In the genomic region with DNA sequence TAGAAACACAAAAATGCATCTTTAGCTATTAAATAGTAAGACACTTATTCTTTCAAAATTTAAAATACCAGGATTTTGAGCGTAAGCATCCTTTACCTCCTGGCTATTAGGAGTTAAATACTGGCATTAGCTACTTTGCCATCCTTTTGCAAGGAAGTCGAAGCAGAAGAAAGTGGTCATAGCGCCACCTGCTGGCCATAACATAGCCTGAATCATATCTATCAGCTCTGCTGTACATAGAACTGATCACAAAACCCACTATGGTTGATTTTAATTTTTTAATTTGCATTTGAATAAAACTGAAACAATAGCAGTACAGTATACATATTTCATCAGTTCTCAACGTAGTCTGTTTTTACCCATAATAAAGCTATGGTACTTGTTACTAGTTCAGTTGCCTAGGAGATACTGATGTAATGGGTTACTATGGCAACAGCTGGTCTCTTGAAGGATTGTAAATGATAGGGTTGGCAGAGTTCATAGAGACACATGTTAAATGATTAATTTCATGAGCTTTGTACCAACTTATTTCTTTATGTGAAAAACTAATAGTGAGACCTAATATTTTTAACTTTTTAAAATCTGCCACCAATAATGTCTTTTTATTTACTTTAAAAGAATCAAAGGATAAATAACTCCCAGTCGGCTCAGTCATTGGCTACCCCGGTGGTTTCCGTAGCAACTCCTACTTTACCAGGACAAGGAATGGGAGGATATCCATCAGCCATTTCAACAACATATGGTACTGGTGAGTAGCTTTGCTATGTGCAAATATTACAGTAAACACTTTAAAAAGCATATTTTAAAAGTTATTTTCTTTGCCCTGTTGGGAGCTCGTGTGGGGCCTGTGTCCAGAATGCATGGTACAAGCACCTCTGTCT, we compare ENCODE assay signal across 8 mouse cellular contexts.
DNase-seq lines count a peak whose midpoint lies in the region; ATAC-seq lines count a peak whose summit lies in the region.

No protein-coding gene starts in this region.

- H3K4me3 ChIP-seq in heart, embryonic 12.5 days: no peak overlapping the region
- H3K4me3 ChIP-seq in limb, embryonic 11.5 days (ENCODE audit: low read depth, low read length): no peak overlapping the region
- H3K4me3 ChIP-seq in midbrain, embryonic 16.5 days (ENCODE audit: low read depth, low read length): no peak overlapping the region

- no peak; the same call in 1 of the 2 replicates for ATAC-seq in heart, embryonic 12.5 days (ENCODE audit: insufficient number of reproducible peaks, low FRiP score)
- peak; percentile 70 for ATAC-seq in granulocyte monocyte progenitor cell, adult 5-6 weeks (replicated peaks; ENCODE audit: poor library complexity, severe bottlenecking)
- ATAC-seq in limb, embryonic 11.5 days (ENCODE audit: insufficient number of reproducible peaks, low FRiP score, low TSS enrichment, low read depth): peak; percentile 55; the same call in 1 of the 2 replicates
- ATAC-seq in midbrain, embryonic 16.5 days: peak; percentile 94

- no peaks in the 10 kb centered on the region for H3K27me3 ChIP-seq in heart, embryonic 12.5 days (replicated peaks)
- H3K27me3 ChIP-seq in limb, embryonic 11.5 days (ENCODE audit: control insufficient read depth, insufficient read depth, low read length): no peaks in the 10 kb centered on the region
- no peaks in the 10 kb centered on the region for H3K27me3 ChIP-seq in midbrain, embryonic 16.5 days (ENCODE audit: control insufficient read depth, insufficient read depth, low read depth, low read length)

- H3K36me3 ChIP-seq in heart, embryonic 12.5 days: peaks cover 23% of the 10 kb centered on the region
- H3K36me3 ChIP-seq in limb, embryonic 11.5 days (ENCODE audit: control insufficient read depth, insufficient read depth, low read length): no peaks in the 10 kb centered on the region
- H3K36me3 ChIP-seq in midbrain, embryonic 16.5 days (ENCODE audit: control insufficient read depth, insufficient read depth, low read length): no peaks in the 10 kb centered on the region

- H3K9ac ChIP-seq in heart, embryonic 12.5 days: no peak overlapping the region
- H3K9ac ChIP-seq in limb, embryonic 11.5 days (ENCODE audit: low read length): no peak overlapping the region
- no peak overlapping the region for H3K9ac ChIP-seq in midbrain, embryonic 16.5 days (ENCODE audit: low read depth, low read length)

- H3K4me1 ChIP-seq in heart, embryonic 12.5 days (replicated peaks): no peaks in the 10 kb centered on the region
- H3K4me1 ChIP-seq in limb, embryonic 11.5 days (ENCODE audit: control insufficient read depth, insufficient read depth, low read length): no peaks in the 10 kb centered on the region
- H3K4me1 ChIP-seq in midbrain, embryonic 16.5 days (ENCODE audit: control insufficient read depth, insufficient read depth, low read length): peaks cover 10% of the 10 kb centered on the region

- H3K4me2 ChIP-seq in heart, embryonic 12.5 days: no peak overlapping the region
- H3K4me2 ChIP-seq in limb, embryonic 11.5 days (ENCODE audit: low read depth, severe bottlenecking): no peak overlapping the region
- H3K4me2 ChIP-seq in midbrain, embryonic 16.5 days (ENCODE audit: low read length): peak overlapping the region; percentile 13; the same call in 1 of the 2 replicates

- no peak overlapping the region for H3K27ac ChIP-seq in heart, embryonic 12.5 days (ENCODE audit: poor library complexity, severe bottlenecking)
- no peak overlapping the region for H3K27ac ChIP-seq in limb, embryonic 11.5 days (replicated peaks; ENCODE audit: low read depth, low read length)
- H3K27ac ChIP-seq in midbrain, embryonic 16.5 days (ENCODE audit: low read length): 0 out of 2 replicates have a peak overlapping the region, but pooled peaks have one; percentile 3

- DNase-seq in heart, adult 11 months: peak; percentile 93
- peak; percentile 78 for DNase-seq in embryo, embryonic 11.5 days (ENCODE audit: low read depth, low spot score)
- DNase-seq in kidney, adult 8-10 months: peak; percentile 41 to 84
- DNase-seq in limb, embryonic 11.5 days (ENCODE audit: low spot score): peak; percentile 92
- peak; percentile 58 to 84 for DNase-seq in spleen, postnatal 10 days (ENCODE audit: low spot score in 2 of 2)

- no peaks in the 10 kb centered on the region for H3K9me3 ChIP-seq in heart, embryonic 12.5 days (replicated peaks)
- H3K9me3 ChIP-seq in limb, embryonic 11.5 days (ENCODE audit: control insufficient read depth, low read length): no peaks in the 10 kb centered on the region
- H3K9me3 ChIP-seq in midbrain, embryonic 16.5 days (replicated peaks; ENCODE audit: control insufficient read depth, low read length, poor library complexity, severe bottlenecking): no peaks in the 10 kb centered on the region

- WGBS in heart, embryonic 12.5 days: 44% methylated on average over 8 of the region's 8 CpGs
- 50% methylated on average over 8 of the region's 8 CpGs for WGBS in limb, embryonic 11.5 days
- WGBS in midbrain, embryonic 16.5 days: 12% methylated on average over 8 of the region's 8 CpGs
